Mouse (Mus musculus): Measurements from ENCODE around the gene Zfp354c. TPM values are rescaled to one million over a fixed set of nuclear protein-coding genes. Genes with fewer than 3 reads are reported as not detected.

Gene Zfp354c
- total RNA-seq, 2 experiments from 2014 or later, result 40.8 to 49.6 TPM

- H3K27ac ChIP-seq, result no peak overlapping the region
- H3K4me3 ChIP-seq, result no peak overlapping the region
- no peak for DNase-seq (ENCODE audit: low spot score in 2 of 2)
- TF ChIP-seq CTCF (conservative IDR thresholded peaks at IDR 0.05), result no peak
These were observed 29.9 kb downstream of the Zfp354c start for GRCm38 (mm10) chr11:50797674-50798073.

DNA sequence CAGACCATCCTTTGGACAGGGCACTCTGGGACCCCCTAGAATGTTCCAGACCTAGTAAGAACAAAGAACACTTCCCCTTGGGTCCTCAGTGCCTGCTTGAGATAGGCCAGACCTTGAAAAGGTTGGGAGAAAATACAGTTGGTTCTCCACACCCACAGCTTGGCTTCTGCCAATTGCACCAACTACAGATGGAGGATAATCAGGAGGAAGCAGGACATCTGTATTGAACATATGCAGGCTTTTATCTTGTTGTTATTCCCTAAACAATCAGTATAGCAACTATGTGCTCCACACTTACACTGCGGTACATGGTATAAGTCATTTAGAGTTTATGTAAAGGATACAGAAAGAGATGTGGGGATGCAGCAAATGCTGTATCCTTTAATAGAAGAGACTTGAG is 56.5 kb downstream of the Zfp354c start:
- TF ChIP-seq CTCF (conservative IDR thresholded peaks at IDR 0.05), result no peak
- peak in 1 of 2 experiments; percentile 53 for DNase-seq (ENCODE audit: low spot score in 2 of 2)
- Histone ChIP-seq H3K4me3 (no peak overlapping the region), H3K27ac (no peak overlapping the region)

- DNase-seq (ENCODE audit: low spot score in 2 of 2), result peak; percentile 82 to 90
- H3K4me3 ChIP-seq, result peak overlapping the region; percentile 1; the same call in 1 of the 2 replicates
- H3K27ac ChIP-seq, result peak overlapping the region; percentile 39; the same call in 1 of the 2 replicates
- peak; percentile 95 for TF ChIP-seq CTCF (conservative IDR thresholded peaks at IDR 0.05)
These were observed 58.4 kb downstream of the Zfp354c start for GRCm38 (mm10) chr11:50768995-50769749.

DNA sequence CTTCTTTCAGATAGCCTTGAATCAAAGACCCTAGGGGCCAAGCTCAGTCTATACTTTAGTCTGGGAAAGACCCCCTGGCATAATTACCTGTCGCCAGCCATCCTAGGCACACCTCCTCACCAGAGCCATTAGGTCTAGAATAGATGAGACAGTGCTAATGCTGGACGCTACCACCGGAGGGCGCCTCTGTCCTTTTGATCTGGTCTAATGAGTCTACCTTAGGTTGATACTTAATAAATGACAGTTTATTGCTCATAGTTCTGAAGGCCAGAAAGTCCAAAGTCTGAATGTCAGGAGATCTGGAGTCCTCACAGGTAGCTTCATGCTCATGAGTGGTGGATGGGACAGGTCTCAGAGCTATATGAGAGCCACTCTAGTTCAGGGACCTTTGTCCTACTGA is 60.5 kb downstream of the Zfp354c start:
- TF ChIP-seq CTCF (conservative IDR thresholded peaks at IDR 0.05), result peak; percentile 81
- peak overlapping the region; percentile 67 for H3K27ac ChIP-seq
- H3K4me3 ChIP-seq, result no peak overlapping the region
- peak in 1 of 2 experiments; percentile 59 for DNase-seq (ENCODE audit: low spot score in 2 of 2)

DNA sequence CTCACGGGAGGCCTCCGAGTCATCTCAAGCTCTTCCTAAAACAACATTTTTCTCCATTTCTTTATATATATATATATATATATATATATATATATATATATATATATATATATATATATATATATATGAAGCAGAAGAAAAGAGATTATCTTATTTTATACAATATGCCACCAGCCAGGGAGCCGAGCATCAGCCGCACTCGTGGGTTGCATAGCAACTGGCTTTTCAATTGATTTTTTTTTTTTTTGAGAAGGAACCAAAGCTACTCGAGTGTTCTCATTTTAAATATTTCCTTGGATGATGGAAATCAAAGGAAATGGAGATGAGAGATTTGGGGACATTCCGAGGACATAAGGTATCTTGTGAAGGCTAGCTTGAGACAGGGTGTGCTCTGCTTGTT is 61.1 kb downstream of the Zfp354c start:
- H3K4me3 ChIP-seq, result no peak overlapping the region
- DNase-seq (ENCODE audit: low spot score in 2 of 2), result no peak
- peak overlapping the region; percentile 67 for H3K27ac ChIP-seq
- TF ChIP-seq CTCF (conservative IDR thresholded peaks at IDR 0.05), result no peak

Other genes starting within 250 kb of the Zfp354c start
- 10 to 100 TPM; 14.5 to 15.4 TPM for gene Adamts2, start 225.6 kb downstream of the Zfp354c start, total RNA-seq (2021)
- gene Zfp879, start 13.8 kb upstream of the Zfp354c start, total RNA-seq (2021), result 1 to 10 TPM; 4.0 to 4.1 TPM
- not detected for gene Grm6, start 23.0 kb upstream of the Zfp354c start, total RNA-seq (2021)
- gene Zfp454, start 59.9 kb upstream of the Zfp354c start, total RNA-seq (2021), result 1 to 10 TPM; 5.3 to 6.4 TPM
- 10 to 100 TPM; 20.1 to 20.2 TPM for gene Zfp2, start 88.4 kb upstream of the Zfp354c start, total RNA-seq (2021)
- 1 to 10 TPM; 6.3 to 8.1 TPM for gene Zfp354b, start 103.9 kb upstream of the Zfp354c start, total RNA-seq (2021)
- gene 4933414I15Rik, start 116.0 kb upstream of the Zfp354c start, total RNA-seq (2021), result not detected
- gene Prop1, start 126.0 kb upstream of the Zfp354c start, total RNA-seq (2021), result not detected
- gene Olfr1378, start 138.8 kb upstream of the Zfp354c start, total RNA-seq (2021), result not detected
- not detected for gene Olfr1377, start 154.2 kb upstream of the Zfp354c start, total RNA-seq (2021)
- not detected for gene Olfr51, start 175.9 kb upstream of the Zfp354c start, total RNA-seq (2021)
- not detected for gene Olfr54, start 186.5 kb upstream of the Zfp354c start, total RNA-seq (2021)
- not detected for gene Olfr1375, start 220.4 kb upstream of the Zfp354c start, total RNA-seq (2021)
- gene Zfp354a, start 231.5 kb upstream of the Zfp354c start, total RNA-seq (2021), result 1 to 10 TPM; 7.3 to 8.3 TPM

All from layer of hippocampus, adult 2 months (tissue).